Mouse (Mus musculus) inflammation-experienced regulatory T-cells, adult 6 months (primary cell): ENCODE results near the gene Spag16. TPM values are rescaled to one million over a fixed set of nuclear protein-coding genes. Genes with fewer than 3 reads are reported as not detected.

Experiments
- ATAC-seq: one replicate; pipeline ENCODE4 v1.8.0; 2017
- polyA plus RNA-seq, 3 experiments: library from polyadenylated mRNA; unstranded; fragments of 100-300 nt; shearing (Covaris generic); gene quantifications; one replicate each; pipeline ENCODE4 v1.2.1; 2017

Gene Spag16
- polyA plus RNA-seq, 3 experiments from 2014 or later: 0.61 to 0.82 TPM; not detected in 1

DNA sequence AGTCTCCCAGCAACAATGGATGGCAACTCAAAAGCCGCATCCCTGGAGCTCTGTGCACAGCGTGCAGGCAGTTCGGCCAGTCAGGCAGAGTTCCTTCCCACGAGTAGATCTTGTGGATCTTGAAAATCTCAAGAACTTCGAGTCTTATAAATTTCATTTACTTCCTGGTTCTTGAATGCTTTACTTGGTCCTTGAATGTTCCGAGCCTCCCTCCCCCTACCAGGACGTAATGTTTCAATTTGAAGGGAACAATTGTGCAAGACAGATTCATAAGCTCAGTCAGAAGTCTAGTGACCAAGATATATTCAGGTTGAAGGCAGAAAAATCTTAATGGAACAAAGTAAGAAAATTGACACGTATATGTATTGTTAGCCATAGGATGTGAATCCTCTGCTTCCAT, 277.9 kb downstream of the Spag16 start:
- ATAC-seq: no peak

- ATAC-seq: no peak
Observed at GRCm38 (mm10) chr1:70116212-70116982, 289.6 kb downstream of the Spag16 start.

GRCm38 (mm10) chr1:70128035-70128434, 301.3 kb downstream of the Spag16 start:
- no peak for ATAC-seq

DNA sequence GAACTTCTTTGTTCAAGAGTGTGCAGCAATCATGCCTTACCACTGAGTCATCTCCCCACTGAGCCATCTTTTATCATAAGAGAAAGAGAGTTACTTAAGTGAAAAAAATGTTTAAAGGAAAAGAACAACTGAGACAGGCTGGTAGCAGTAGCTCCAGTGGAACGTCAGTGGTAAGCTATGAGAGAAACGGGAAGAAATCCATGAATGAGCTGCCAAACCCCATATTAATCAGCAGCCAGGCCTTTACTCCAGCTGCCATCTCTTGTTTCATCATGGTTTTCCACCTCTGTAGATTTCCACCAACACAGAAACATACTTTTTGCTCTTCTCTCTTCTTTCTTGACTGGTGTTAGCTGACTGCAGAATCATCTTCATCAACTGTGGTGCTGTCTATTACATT, 308.8 kb downstream of the Spag16 start:
- ATAC-seq: no peak

GRCm38 (mm10) chr1:70165343-70166158, 338.8 kb downstream of the Spag16 start:
- no peak for ATAC-seq

DNA sequence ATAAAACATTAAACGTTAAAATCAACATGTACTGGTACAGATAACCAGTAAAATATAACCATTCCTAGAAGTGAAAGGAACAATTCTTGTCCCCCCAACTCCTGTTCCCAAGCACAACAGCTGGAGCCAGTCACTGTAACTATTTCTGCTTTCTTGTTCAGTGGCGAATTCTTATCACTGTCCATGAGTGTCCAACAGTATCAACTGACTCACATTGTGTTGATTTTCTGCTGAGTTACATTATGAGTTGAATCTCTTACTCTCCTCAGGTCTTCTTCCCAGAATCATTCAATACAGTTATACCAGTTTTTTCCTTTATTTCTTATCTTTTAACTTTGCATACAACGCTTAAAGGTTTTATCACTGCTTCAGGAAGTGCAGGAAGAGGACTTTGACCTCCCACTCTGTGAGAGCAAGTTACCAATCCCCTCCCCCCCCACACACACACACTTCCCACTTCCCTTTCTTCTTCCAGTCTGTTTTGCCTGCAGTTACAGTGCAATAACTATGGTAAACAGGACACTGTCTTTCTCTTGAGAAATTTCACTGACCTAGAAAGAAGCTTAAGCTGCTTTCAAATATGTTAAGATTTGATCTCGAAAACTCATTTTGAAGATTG, 353.5 kb downstream of the Spag16 start:
- no peak for ATAC-seq

- no peak for ATAC-seq
Observed at GRCm38 (mm10) chr1:70264815-70265214, 438.0 kb downstream of the Spag16 start.

GRCm38 (mm10) chr1:70265920-70266505, 439.2 kb downstream of the Spag16 start:
- ATAC-seq: no peak

- ATAC-seq: no peak
Observed at GRCm38 (mm10) chr1:70270139-70270538, 443.4 kb downstream of the Spag16 start.

GRCm38 (mm10) chr1:70272753-70273152, 446.0 kb downstream of the Spag16 start:
- ATAC-seq: no peak

DNA sequence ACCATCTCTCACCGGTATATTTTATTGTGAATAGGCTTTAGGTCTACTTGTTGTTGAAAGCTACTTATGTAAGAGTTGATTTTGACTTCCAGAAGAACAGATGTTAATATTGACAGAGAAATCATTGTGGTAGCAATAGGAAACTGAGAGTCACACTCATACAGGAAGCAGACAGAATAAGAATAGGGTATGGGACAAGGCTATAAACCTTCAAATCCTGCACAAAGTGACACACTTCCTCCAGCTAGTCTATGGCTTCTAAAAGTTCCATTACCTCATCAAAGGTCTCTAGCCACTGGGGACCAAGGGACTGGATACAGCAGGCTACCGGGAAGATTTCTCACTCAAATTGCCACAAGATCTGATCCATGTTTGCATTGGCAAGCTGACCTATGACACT, 452.5 kb downstream of the Spag16 start:
- no peak for ATAC-seq

- no peak for ATAC-seq
Observed at GRCm38 (mm10) chr1:70283388-70283787, 456.6 kb downstream of the Spag16 start.

DNA sequence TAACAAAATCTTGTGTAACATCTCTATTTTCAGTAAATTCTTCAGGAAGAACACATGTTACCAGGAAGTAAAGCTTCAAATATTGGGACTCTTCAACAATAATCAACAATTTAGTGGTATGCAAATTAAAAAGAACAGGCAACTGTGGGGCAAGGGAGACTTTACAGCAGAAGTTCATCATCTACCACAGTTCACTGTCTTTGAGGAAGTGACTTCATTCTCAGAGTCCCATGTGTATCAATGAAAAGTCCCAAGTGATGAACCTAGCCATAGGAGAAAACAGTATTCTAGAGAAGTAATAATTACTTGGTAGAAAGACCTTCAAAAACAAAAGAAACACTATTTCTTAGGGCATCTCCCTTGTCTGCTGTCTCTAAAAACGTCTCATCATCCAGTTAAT, 457.4 kb downstream of the Spag16 start:
- ATAC-seq: no peak

- ATAC-seq: no peak
Observed at GRCm38 (mm10) chr1:70316128-70316765, 489.5 kb downstream of the Spag16 start.

DNA sequence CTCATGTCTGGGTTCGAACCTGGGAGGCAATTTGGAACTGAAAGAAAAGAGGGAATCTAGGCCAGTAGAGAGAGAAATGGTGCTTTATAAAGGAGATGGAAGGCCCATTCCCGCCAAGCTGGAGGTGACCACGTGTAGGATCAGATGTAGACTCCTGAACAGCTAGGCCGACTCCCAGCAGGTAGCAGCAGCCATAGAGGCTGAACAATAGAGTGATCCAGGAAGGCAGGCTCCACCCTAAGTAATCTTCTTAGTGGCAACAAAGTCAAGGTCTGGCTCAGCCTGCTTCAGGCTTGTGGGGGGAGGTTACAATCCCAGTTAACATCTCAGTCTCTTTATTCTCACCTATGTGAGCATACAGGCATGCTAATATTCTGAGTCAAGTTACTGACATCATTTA, 494.2 kb downstream of the Spag16 start:
- no peak for ATAC-seq

DNA sequence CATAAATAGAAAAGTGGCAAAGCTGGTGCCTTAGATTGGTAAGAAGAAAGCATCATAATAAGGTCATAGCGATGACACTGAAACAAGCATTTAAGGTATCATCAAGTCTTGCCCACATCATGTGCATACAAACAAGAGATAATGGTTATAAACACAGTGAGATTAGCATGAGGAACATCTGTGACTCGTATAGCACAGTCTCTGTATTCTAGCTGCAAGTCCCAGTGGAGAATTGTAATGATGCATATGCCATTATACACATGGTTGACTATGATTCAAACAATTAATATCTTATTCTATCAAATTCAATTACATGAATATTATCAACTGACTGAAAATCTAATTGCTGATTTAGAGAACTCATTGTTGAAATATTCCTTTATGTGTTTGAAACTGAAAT, 519.4 kb downstream of the Spag16 start:
- ATAC-seq: no peak

- ATAC-seq: no peak
Observed at GRCm38 (mm10) chr1:70351371-70351770, 524.6 kb downstream of the Spag16 start.

DNA sequence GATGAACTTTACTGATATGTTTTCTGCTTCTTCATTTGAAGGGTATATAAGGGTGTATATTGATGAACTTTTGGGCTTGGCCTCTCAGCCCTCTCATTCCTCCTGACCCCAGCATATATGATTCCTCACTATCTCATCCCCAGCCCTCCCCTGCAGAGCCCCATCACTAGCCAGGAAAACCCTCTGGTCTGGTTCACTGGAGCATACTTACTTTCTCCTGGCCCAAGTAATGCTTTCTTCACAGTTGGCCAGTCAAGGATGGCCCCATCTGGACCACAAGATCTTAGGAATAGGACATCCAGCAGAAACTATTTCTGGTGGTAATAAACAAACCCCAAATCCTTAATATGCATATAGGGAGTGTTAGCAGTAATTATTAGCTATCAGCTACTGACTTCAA, 527.2 kb downstream of the Spag16 start:
- ATAC-seq: no peak

- ATAC-seq: no peak
Observed at GRCm38 (mm10) chr1:70371721-70372120, 545.0 kb downstream of the Spag16 start.

DNA sequence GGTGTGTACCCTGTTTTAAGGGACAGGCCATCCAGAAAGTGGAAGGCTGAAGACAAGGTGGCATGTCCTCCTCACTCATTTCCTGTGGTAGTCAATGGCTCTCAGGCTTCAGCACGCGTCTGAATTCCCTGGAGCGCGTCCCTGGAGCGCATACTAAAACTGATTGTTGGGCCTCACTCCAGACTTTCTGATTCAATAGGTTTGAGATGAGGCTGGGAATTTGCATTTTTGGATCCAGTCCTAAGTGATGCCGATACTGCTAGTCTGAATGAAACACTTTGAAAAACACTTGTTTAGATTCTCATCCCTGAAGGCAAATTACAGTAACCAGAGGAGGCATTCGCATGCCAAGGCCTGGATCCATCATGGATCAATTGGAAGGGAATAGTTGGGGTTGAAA, 553.3 kb downstream of the Spag16 start:
- no peak for ATAC-seq

DNA sequence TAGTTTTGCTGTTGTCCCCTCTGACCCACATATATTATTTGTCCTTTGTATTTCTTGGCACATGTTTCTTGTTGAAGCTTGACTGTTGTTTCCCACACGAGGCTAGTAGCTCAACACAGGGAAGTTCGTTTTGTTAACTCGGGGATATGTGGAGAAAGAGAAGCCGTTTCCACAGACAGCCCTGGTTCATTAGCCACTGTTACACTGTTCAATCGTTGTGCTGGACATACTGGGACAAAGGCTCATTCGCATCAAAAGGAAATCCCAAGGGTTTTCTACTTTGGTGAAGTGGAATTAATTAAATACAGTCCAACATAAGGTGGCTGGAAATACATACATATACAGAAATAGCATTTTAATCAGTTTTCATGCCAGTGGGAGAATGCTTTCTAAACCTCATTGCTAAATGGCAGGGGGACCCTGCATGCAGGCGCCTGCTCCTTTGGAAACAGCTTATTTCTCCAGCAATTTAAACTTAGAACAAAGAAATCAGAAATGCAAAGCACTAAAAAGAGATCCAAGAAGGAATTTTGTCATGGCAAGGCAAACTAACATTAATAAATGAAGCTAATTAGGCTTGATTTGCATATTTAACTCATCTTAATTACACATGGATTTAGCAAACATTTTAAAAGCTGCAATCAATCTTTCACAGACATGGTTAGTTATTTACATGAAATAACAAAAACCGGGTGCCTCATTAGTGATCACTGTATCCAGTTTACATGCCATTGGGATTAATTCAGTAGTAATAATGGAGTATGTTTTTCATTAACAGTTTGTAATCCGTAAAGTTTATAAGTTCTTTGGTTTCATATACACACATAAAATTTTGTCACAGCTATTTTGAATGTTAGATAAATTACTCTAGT, 615.7 kb downstream of the Spag16 start:
- ATAC-seq: no peak

GRCm38 (mm10) chr1:70479864-70480263, 653.1 kb downstream of the Spag16 start:
- ATAC-seq: no peak
